Mouse (Mus musculus) v-Abl transformed pro-B cells (cell line): Measurements from ENCODE around the gene Tnfrsf14.

Source experiments
- in situ Hi-C, 2 experiments: fragments of 400-800 bp; cut with MboI; formaldehyde crosslinking; loops; one replicate each; pipeline ENCODE4 v1.15.1; 2025; ENCODE audit not compliant: unreplicated experiment in 2 of 2

The Tnfrsf14 gene

GRCm38 (mm10) chr4:154952461-154953241, 24.3 kb upstream of the Tnfrsf14 start:
- in situ Hi-C loops: loop anchor here (25.0 kb wide), 2 partner anchors 285 to 610 kb away; partner anchors contain the start of genes Faap20 (in 1 of the 2) and Nadk (in 1 of the 2)

GRCm38 (mm10) chr4:154949589-154949982, 21.2 kb upstream of the Tnfrsf14 start:
- in situ Hi-C loops: loop anchor here in 1 of 2 experiments (5.0 to 25.0 kb wide), 2 partner anchors 113 to 638 kb away; no protein-coding TSS in a partner anchor

DNA sequence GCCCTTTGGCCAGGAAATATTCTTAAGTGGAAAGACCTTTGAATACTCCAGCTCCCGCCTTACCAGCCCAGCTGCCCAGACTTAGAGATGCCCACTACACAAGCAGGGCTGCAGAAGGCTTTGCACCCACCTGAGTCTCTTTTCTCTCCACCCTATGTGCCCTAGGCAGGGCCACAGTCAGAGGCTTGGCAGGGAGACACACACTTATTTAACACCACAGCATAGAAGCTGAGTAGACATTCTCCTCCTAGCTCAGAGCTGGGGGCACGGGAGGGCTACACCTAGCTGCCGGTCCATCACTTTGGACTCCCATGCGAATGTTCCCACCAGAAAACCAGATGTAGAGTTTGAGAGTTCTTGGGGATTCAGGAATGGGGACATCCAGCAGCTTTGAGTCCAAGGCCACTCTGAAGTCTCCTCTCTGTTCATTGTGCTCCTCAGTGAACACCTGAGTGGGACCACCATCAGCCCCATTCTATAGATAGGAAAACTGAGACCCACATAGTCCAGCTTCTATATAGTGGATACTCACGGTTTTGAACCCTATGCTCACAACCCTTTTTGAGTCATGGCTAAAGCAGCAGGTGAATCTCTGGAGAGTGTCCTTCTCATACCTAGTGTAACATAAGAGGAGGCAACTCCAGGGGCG, 20.7 kb upstream of the Tnfrsf14 start:
- in situ Hi-C loops: loop anchor here in 1 of 2 experiments (5.0 to 25.0 kb wide), 2 partner anchors 113 to 638 kb away; no protein-coding TSS in a partner anchor

DNA sequence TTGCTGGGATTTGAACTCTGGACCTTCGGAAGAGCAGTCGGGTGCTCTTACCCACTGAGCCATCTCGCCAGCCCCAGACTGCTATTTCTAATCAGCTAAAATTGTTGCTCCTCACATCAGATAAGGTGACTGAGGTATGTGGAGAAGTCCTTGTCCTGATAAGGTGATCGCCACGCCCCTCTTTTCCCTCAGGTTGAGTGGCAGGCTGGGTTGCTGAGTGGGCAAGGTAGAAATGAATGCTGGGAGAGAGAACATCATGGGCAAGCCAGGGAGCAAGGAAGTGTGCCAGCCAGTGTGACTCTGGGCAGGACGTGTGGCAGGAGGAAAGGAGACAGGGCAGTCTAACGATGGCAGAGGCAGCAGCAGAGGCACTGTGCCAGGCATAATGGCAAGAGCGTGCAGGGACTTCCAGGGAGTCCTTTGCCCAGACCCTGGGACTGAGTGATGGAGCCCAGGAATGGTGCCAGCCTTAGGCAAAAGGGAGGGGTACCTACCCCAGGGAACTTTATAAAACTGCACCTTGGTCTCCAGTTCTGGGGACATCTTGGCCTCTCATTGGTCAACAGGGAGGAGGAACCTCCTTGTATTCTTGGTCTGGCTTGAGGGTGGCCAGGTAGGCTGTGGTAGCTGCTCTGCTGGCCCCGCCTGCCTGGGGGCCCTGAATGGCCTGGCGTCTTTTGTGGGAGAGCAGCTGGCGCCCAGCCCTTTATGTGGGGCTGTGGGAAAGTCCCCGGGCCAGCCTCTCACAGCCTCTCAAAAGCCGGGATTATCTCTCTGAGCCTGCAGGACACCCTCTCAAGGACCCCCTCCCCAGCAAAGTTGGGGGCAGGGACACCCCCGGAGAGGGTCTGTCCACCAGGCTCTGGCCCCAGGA, 19.9 kb upstream of the Tnfrsf14 start:
- in situ Hi-C loops: loop anchor here in 1 of 2 experiments (5.0 to 25.0 kb wide), 2 partner anchors 114 to 639 kb away; no protein-coding TSS in a partner anchor

GRCm38 (mm10) chr4:154946319-154946718, 18.0 kb upstream of the Tnfrsf14 start:
- in situ Hi-C loops: loop anchor here in 1 of 2 experiments (5.0 to 25.0 kb wide), 2 partner anchors 116 to 641 kb away; no protein-coding TSS in a partner anchor

- in situ Hi-C loops: loop anchor here (5.0 to 25.0 kb wide), 3 partner anchors 67 to 643 kb away; partner anchors contain the start of gene Pex10 (in 1 of the 2)
Observed at GRCm38 (mm10) chr4:154944121-154944590, 15.8 kb upstream of the Tnfrsf14 start.

DNA sequence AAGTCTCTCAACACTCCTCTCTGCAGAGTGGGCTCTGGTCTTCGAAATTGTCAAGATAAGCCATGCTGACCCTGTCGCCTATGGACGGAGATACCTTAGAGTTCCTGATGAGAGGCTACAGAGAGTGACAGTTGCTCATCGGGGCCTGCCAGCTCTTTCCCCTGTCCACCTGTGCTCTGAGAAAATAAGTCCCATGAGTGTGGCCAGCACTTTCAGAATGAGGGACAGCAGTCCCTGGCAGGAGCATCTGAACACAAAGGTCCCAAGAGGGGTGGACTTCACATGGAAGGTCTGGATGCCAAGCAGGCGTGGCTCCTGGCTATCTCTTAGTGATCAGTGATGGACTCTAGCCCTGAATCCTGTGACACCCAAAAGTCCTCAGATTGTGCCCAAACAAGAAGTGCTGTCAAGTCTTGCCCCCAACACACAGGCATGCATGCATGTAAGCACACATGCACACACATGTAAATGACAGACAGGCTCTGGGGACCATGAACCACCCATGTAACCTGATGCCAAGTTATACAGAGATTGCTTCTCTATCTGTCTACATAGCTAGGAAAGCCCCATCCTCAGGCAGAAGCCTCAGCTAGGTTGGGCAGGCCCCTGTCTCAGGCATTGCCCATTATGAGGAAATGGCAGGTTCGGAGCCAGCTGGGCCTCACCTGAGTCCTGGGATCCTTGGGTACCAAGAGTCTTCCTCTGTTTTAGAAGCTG, 15.1 kb upstream of the Tnfrsf14 start:
- in situ Hi-C loops: loop anchor here (5.0 to 25.0 kb wide), 3 partner anchors 66 to 644 kb away; partner anchors contain the start of gene Pex10 (in 1 of the 2)

GRCm38 (mm10) chr4:154942632-154943322, 14.4 kb upstream of the Tnfrsf14 start:
- in situ Hi-C loops: loop anchor here (5.0 to 25.0 kb wide), 3 partner anchors 65 to 645 kb away; partner anchors contain the start of gene Pex10 (in 1 of the 2)

GRCm38 (mm10) chr4:154941831-154942230, 13.5 kb upstream of the Tnfrsf14 start:
- in situ Hi-C loops: loop anchor here (5.0 to 25.0 kb wide), 3 partner anchors 65 to 645 kb away; partner anchors contain the start of gene Pex10 (in 1 of the 2)

- in situ Hi-C loops: loop anchor here (5.0 to 25.0 kb wide), 3 partner anchors 63 to 647 kb away; partner anchors contain the start of gene Pex10 (in 1 of the 2)
Observed at GRCm38 (mm10) chr4:154940156-154940555, 11.8 kb upstream of the Tnfrsf14 start.

GRCm38 (mm10) chr4:154937746-154938145, 9.4 kb upstream of the Tnfrsf14 start:
- in situ Hi-C loops: loop anchor here in 1 of 2 experiments (25.0 kb wide), 1 partner anchor 650 kb away; no protein-coding TSS in a partner anchor

DNA sequence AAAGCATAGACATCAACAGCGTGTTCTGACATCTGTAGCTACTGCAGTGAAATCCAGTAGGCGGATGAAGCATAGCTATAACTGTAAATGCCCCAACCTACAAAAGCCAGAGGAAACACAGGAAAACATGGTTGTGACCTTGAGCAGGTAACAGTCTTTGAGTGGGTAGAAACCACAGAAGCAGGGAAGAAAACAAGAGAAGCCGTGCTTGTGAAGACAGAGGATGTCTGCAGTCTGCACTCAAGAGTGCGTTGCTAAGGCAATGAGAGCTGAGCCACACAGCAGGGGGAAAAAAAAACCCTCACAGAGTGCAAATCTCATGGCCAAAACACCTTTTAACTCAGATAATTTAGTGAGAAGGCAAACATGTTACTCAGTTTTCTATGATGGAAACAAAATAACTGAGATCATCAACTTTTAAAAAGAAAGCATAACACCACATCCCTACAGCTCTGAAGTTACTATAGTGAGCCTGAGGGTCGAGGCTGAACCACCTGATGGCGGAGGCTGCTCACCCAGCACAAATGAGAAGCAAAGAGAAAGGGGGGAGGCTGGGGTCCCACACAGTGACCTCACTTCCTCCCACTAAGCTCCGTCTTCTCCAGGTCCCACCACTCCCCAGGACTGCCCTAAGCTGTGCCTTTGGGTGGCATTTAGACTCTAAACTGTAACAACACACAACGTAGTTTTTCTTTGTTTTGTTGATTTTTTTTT, 8.3 kb upstream of the Tnfrsf14 start:
- in situ Hi-C loops: loop anchor here in 1 of 2 experiments (25.0 kb wide), 1 partner anchor 651 kb away; no protein-coding TSS in a partner anchor

GRCm38 (mm10) chr4:154935788-154936187, 7.4 kb upstream of the Tnfrsf14 start:
- in situ Hi-C loops: loop anchor here in 1 of 2 experiments (25.0 kb wide), 1 partner anchor 652 kb away; no protein-coding TSS in a partner anchor

DNA sequence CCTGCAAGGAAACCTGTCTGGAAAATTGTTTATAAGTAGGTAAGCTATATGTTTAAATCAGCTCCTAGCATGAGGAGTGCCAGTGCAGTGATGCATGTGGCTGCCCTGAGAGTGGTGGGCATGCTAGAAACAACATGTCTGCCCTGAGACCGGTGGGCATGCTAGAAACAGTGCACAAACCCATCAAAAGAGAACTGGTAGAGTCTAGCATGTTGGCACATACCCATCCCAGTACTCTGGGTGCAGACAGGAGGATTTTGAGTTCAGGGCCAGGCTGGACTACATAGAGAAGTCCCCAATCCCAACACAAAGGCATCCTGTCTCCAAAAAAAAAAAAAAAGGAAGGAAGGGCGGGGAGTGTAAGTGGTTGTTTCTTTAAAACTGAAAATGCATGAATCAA, 6.4 kb upstream of the Tnfrsf14 start:
- in situ Hi-C loops: loop anchor here in 1 of 2 experiments (25.0 kb wide), 1 partner anchor 653 kb away; no protein-coding TSS in a partner anchor

- in situ Hi-C loops: loop anchor here in 1 of 2 experiments (25.0 kb wide), 1 partner anchor 654 kb away; no protein-coding TSS in a partner anchor
Observed at GRCm38 (mm10) chr4:154933306-154933907, 5.0 kb upstream of the Tnfrsf14 start.

GRCm38 (mm10) chr4:154929088-154929660, 811 bp upstream of the Tnfrsf14 start:
- in situ Hi-C loops: loop anchor here in 1 of 2 experiments (25.0 kb wide), 1 partner anchor 658 kb away; no protein-coding TSS in a partner anchor
